11 mouse cellular contexts compared by ENCODE assay signal in genomic region chr17:71135108-71135507, GRCm38 (mm10). TPM values are rescaled to one million over a fixed set of nuclear protein-coding genes. Genes with fewer than 3 reads are reported as not detected.
DNase-seq lines count a peak whose midpoint lies in the region; ATAC-seq and TF ChIP-seq lines count a peak whose summit lies in the region.
"Had no signal": no experiment of that assay in that cellular context is flagged by ENCODE, and none has a peak within 500 bp of the region (broad histone marks: within the 10 kb centered on the region; RNA-seq: fewer than 3 reads in every experiment).

No protein-coding gene starts in this region.

- ATAC-seq in intestine, embryonic 14.5 days (replicated peaks; ENCODE audit: low FRiP score, low TSS enrichment, low read depth): no peak
- no peak for ATAC-seq in intestine, embryonic 15.5 days
- no peak for ATAC-seq in hindbrain, embryonic 11.5 days (ENCODE audit: low FRiP score)

- no peak overlapping the region for H3K9ac ChIP-seq in intestine, embryonic 14.5 days (ENCODE audit: low read length)
- H3K9ac ChIP-seq in intestine, embryonic 15.5 days: no peak overlapping the region
- no peak overlapping the region for H3K9ac ChIP-seq in hindbrain, embryonic 11.5 days (ENCODE audit: low read depth, low read length)
- H3K9ac ChIP-seq: hindbrain, embryonic 12.5 days; neural tube, embryonic 12.5 days had no signal

- H3K4me2 ChIP-seq in intestine, embryonic 14.5 days (ENCODE audit: low read length): no peak overlapping the region
- no peak overlapping the region for H3K4me2 ChIP-seq in intestine, embryonic 15.5 days (replicated peaks)
- no peak overlapping the region for H3K4me2 ChIP-seq in hindbrain, embryonic 11.5 days (replicated peaks; ENCODE audit: low read depth, low read length)
- H3K4me2 ChIP-seq: hindbrain, embryonic 12.5 days; neural tube, embryonic 12.5 days had no signal

- no peaks in the 10 kb centered on the region for H3K27me3 ChIP-seq in intestine, embryonic 14.5 days (replicated peaks; ENCODE audit: control insufficient read depth, insufficient read depth, low read length)
- H3K27me3 ChIP-seq in intestine, embryonic 15.5 days (replicated peaks): no peaks in the 10 kb centered on the region
- H3K27me3 ChIP-seq in embryonic facial prominence, embryonic 10.5 days (replicated peaks; ENCODE audit: low read depth, poor library complexity, severe bottlenecking): no peaks in the 10 kb centered on the region
- H3K27me3 ChIP-seq in hindbrain, embryonic 11.5 days (ENCODE audit: control insufficient read depth, insufficient read depth, low read length): no peaks in the 10 kb centered on the region
- H3K27me3 ChIP-seq: hindbrain, embryonic 12.5 days; neural tube, embryonic 12.5 days had no signal

- no peak overlapping the region for H3K4me3 ChIP-seq in intestine, embryonic 14.5 days (ENCODE audit: low read depth, low read length)
- H3K4me3 ChIP-seq in intestine, embryonic 15.5 days (replicated peaks): no peak overlapping the region
- no peak overlapping the region for H3K4me3 ChIP-seq in bone marrow macrophage, adult 2 months (ENCODE audit: insufficient read depth, low read length)
- H3K4me3 ChIP-seq in embryonic facial prominence, embryonic 10.5 days: no peak overlapping the region
- no peak overlapping the region for H3K4me3 ChIP-seq in hindbrain, embryonic 11.5 days (ENCODE audit: low read depth, low read length)
- H3K4me3 ChIP-seq: hindbrain, embryonic 12.5 days; neural tube, embryonic 12.5 days had no signal

- peak; percentile 36 for DNase-seq in intestine, embryonic 14.5 days (ENCODE audit: low spot score)
- DNase-seq in embryonic facial prominence, embryonic 10.5 days (ENCODE audit: low spot score): peak; percentile 22
- DNase-seq in lung, postnatal 25 days (ENCODE audit: low spot score): peak; percentile 73
- no peak for DNase-seq in hindbrain, embryonic 11.5 days (ENCODE audit: low spot score)
- DNase-seq in thymus, postnatal 36 days: no peak
- DNase-seq: cerebellum, adult 8-10 months; gastrocnemius, postnatal 10 days had no signal

- 43% methylated on average over 5 of the region's 5 CpGs for WGBS in intestine, embryonic 14.5 days
- WGBS in intestine, embryonic 15.5 days: 36% methylated on average over 5 of the region's 5 CpGs
- 55% methylated on average over 5 of the region's 5 CpGs for WGBS in embryonic facial prominence, embryonic 10.5 days
- 66% methylated on average over 5 of the region's 5 CpGs for WGBS in hindbrain, embryonic 11.5 days

- H3K4me1 ChIP-seq in intestine, embryonic 14.5 days (replicated peaks; ENCODE audit: control insufficient read depth, insufficient read depth, low read length): peaks cover 10% of the 10 kb centered on the region
- 0 out of 2 replicates have a peak, but pooled peaks cover 2% of the 10 kb centered on the region for H3K4me1 ChIP-seq in intestine, embryonic 15.5 days (replicated peaks)
- H3K4me1 ChIP-seq in bone marrow macrophage, adult 2 months (ENCODE audit: control insufficient read depth, insufficient read depth, low read length): peaks cover 42% of the 10 kb centered on the region
- peaks cover 26% of the 10 kb centered on the region for H3K4me1 ChIP-seq in embryonic facial prominence, embryonic 10.5 days
- no peaks in the 10 kb centered on the region for H3K4me1 ChIP-seq in hindbrain, embryonic 11.5 days (replicated peaks; ENCODE audit: control insufficient read depth, insufficient read depth, low read length)

- no peaks in the 10 kb centered on the region for H3K36me3 ChIP-seq in intestine, embryonic 14.5 days (ENCODE audit: control insufficient read depth, insufficient read depth, low read length)
- H3K36me3 ChIP-seq in intestine, embryonic 15.5 days: no peaks in the 10 kb centered on the region
- no peaks in the 10 kb centered on the region for H3K36me3 ChIP-seq in embryonic facial prominence, embryonic 10.5 days (replicated peaks)
- H3K36me3 ChIP-seq in hindbrain, embryonic 11.5 days (ENCODE audit: control insufficient read depth, insufficient read depth, low read length): no peaks in the 10 kb centered on the region
- H3K36me3 ChIP-seq: hindbrain, embryonic 12.5 days; neural tube, embryonic 12.5 days had no signal

- H3K27ac ChIP-seq in intestine, embryonic 14.5 days (ENCODE audit: low read depth): no peak overlapping the region
- H3K27ac ChIP-seq in intestine, embryonic 15.5 days: no peak overlapping the region
- peak overlapping the region; percentile 89 for H3K27ac ChIP-seq in bone marrow macrophage, adult 2 months (ENCODE audit: insufficient read depth, low read depth, low read length)
- H3K27ac ChIP-seq in embryonic facial prominence, embryonic 10.5 days (replicated peaks): no peak overlapping the region
- no peak overlapping the region for H3K27ac ChIP-seq in hindbrain, embryonic 11.5 days (ENCODE audit: low read depth, low read length)
- H3K27ac ChIP-seq: hindbrain, embryonic 12.5 days; neural tube, embryonic 12.5 days had no signal

- TF ChIP-seq CTCF in bone marrow macrophage, adult 2 months (IDR thresholded peaks at IDR 0.05; ENCODE audit: low read depth, low read length): no peak

- H3K9me3 ChIP-seq in intestine, embryonic 14.5 days (ENCODE audit: control insufficient read depth, low read length): no peaks in the 10 kb centered on the region
- no peaks in the 10 kb centered on the region for H3K9me3 ChIP-seq in intestine, embryonic 15.5 days
- H3K9me3 ChIP-seq in embryonic facial prominence, embryonic 10.5 days: no peaks in the 10 kb centered on the region
- H3K9me3 ChIP-seq in hindbrain, embryonic 11.5 days (ENCODE audit: control insufficient read depth, low read length): no peaks in the 10 kb centered on the region
- H3K9me3 ChIP-seq: hindbrain, embryonic 12.5 days; neural tube, embryonic 12.5 days had no signal

- no peak for TF ChIP-seq POLR2A in bone marrow macrophage, adult 2 months (IDR thresholded peaks at IDR 0.05; ENCODE audit: borderline replicate concordance, low read depth, low read length)

RNA-seq across cellular contexts. Expression of gene Lpin2, which starts 47.3 kb away (rescaled TPM):
- polyA plus RNA-seq in intestine, embryonic 14.5 days (2014; fragmentation: Nextera tagmentation; extraction: Ambion mirVana): 27.3 and 31.9 TPM in 2 replicates
- polyA plus RNA-seq in intestine, embryonic 15.5 days (2015; fragmentation: Nextera tagmentation; extraction: Ambion mirVana): 22.5 and 25.9 TPM in 2 replicates
- 122 and 133 TPM in 2 replicates for polyA plus RNA-seq in bone marrow macrophage, adult 2 months (2012; ENCODE audit: insufficient read depth, insufficient read length, missing spikeins)
- polyA plus RNA-seq in embryonic facial prominence, embryonic 10.5 days (2016; fragmentation: Nextera tagmentation; extraction: Ambion mirVana): 42.1 and 45.2 TPM in 2 replicates
- 33.8 and 39.4 TPM in 2 replicates for polyA plus RNA-seq in hindbrain, embryonic 11.5 days (2014; fragmentation: Nextera tagmentation; extraction: Ambion mirVana)

Comparison
In these comparisons a context has a peak if more than half of its experiments do, and no peak if none do; other contexts are left out.
1. DNase-seq: peak in intestine, embryonic 14.5 days (single experiment), embryonic facial prominence, embryonic 10.5 days (single experiment) and lung, postnatal 25 days (single experiment); none in hindbrain, embryonic 11.5 days (single experiment) and thymus, postnatal 36 days (0 of 2).